Mouse (Mus musculus) bone marrow, adult 2 months (tissue): ENCODE results near the gene Slc35f4.

Source experiments
- CTCF ChIP-seq: fragments of 200-500 bp; IDR thresholded peaks from 2 replicates; pipeline ENCODE4 v1.5.1; 2011; ENCODE audit warnings: low read length, control low read depth; ENCODE audit not compliant: control insufficient read depth, insufficient read depth
- POLR2A ChIP-seq: fragments of 200-500 bp; IDR thresholded peaks from 2 replicates; pipeline ENCODE4 v1.6.1; 2011; ENCODE audit warnings: low read depth, mild to moderate bottlenecking, control low read depth, low read length, borderline replicate concordance; ENCODE audit not compliant: control insufficient read depth

DNA sequence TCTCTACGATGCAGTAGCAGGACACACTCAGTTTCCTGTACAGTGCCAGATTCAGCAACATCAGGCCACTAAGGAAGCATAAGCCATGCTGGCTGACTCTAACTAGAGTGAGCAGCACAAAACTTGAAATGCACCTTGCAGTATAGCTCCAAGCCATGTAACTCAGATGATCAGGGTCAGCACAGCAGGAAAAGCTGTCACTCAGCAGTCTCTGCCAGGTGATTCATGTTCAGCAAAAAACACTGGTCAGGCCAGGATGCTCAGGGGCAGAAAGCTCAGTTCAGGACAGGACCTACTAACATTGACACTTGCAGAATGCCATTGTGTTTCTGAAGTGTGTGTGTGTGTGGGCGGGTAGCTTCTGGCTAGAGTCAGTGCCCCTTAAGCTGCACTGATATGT lies 34.9 kb upstream of the Slc35f4 start:
- TF ChIP-seq POLR2A: no peak
- TF ChIP-seq CTCF: no peak
